Mouse (Mus musculus): ENCODE results near the gene Jade1. TPM values are rescaled to one million over a fixed set of nuclear protein-coding genes. Genes with fewer than 3 reads are reported as not detected.
A peak's percentile ranks its signal among the peaks of the same experiment; 100 is the strongest.

The Jade1 gene
- polyA plus RNA-seq, 1 experiment from 2014 or later: 13.7 TPM

- Histone ChIP-seq H3K4me2 (ENCODE audit: low read depth, severe bottlenecking) (no peak overlapping the region), H3K27ac (replicated peaks; ENCODE audit: low read depth, low read length) (no peak overlapping the region), H3K9me3 (ENCODE audit: control insufficient read depth, low read length) (no peaks in the 10 kb centered on the region), H3K27me3 (ENCODE audit: control insufficient read depth, insufficient read depth, low read length) (no peaks in the 10 kb centered on the region), H3K36me3 (ENCODE audit: control insufficient read depth, insufficient read depth, low read length) (peaks cover 2% of the 10 kb centered on the region; the same call in 1 of the 2 replicates), H3K4me1 (ENCODE audit: control insufficient read depth, insufficient read depth, low read length) (no peaks in the 10 kb centered on the region), H3K4me3 (ENCODE audit: low read depth, low read length) (no peak overlapping the region), H3K9ac (ENCODE audit: low read length) (no peak overlapping the region)
- DNase-seq (ENCODE audit: low spot score): no peak
- ATAC-seq (ENCODE audit: insufficient number of reproducible peaks, low FRiP score, low TSS enrichment, low read depth): no peak
- 91% methylated on average over 9 of the region's 9 CpGs for WGBS
These were observed 45.9 kb downstream of the Jade1 start for GRCm38 (mm10) chr3:41601226-41602020.

- ATAC-seq (ENCODE audit: insufficient number of reproducible peaks, low FRiP score, low TSS enrichment, low read depth) (no peak), DNase-seq (ENCODE audit: low spot score) (no peak)
- WGBS: 64% methylated on average over 10 of the region's 10 CpGs
- Histone ChIP-seq H3K9ac (ENCODE audit: low read length) (no peak overlapping the region), H3K4me3 (ENCODE audit: low read depth, low read length) (no peak overlapping the region), H3K36me3 (ENCODE audit: control insufficient read depth, insufficient read depth, low read length) (peaks cover 2% of the 10 kb centered on the region; the same call in 1 of the 2 replicates), H3K27me3 (ENCODE audit: control insufficient read depth, insufficient read depth, low read length) (no peaks in the 10 kb centered on the region), H3K27ac (replicated peaks; ENCODE audit: low read depth, low read length) (no peak overlapping the region), H3K4me2 (ENCODE audit: low read depth, severe bottlenecking) (no peak overlapping the region), H3K4me1 (ENCODE audit: control insufficient read depth, insufficient read depth, low read length) (no peaks in the 10 kb centered on the region), H3K9me3 (ENCODE audit: control insufficient read depth, low read length) (no peaks in the 10 kb centered on the region)
These were observed 47.4 kb downstream of the Jade1 start for GRCm38 (mm10) chr3:41602933-41603332.

GRCm38 (mm10) chr3:41603470-41604019 lies 48.0 kb downstream of the Jade1 start:
- DNase-seq (ENCODE audit: low spot score) (no peak), ATAC-seq (ENCODE audit: insufficient number of reproducible peaks, low FRiP score, low TSS enrichment, low read depth) (no peak)
- Histone ChIP-seq H3K36me3 (ENCODE audit: control insufficient read depth, insufficient read depth, low read length) (peaks cover 2% of the 10 kb centered on the region; the same call in 1 of the 2 replicates), H3K4me1 (ENCODE audit: control insufficient read depth, insufficient read depth, low read length) (no peaks in the 10 kb centered on the region), H3K27me3 (ENCODE audit: control insufficient read depth, insufficient read depth, low read length) (no peaks in the 10 kb centered on the region), H3K9me3 (ENCODE audit: control insufficient read depth, low read length) (no peaks in the 10 kb centered on the region), H3K4me3 (ENCODE audit: low read depth, low read length) (no peak overlapping the region), H3K9ac (ENCODE audit: low read length) (no peak overlapping the region), H3K4me2 (ENCODE audit: low read depth, severe bottlenecking) (no peak overlapping the region), H3K27ac (replicated peaks; ENCODE audit: low read depth, low read length) (no peak overlapping the region)
- 40% methylated on average over 5 of the region's 5 CpGs for WGBS

GRCm38 (mm10) chr3:41604629-41605321 lies 49.2 kb downstream of the Jade1 start:
- H3K4me1 ChIP-seq (ENCODE audit: control insufficient read depth, insufficient read depth, low read length): no peaks in the 10 kb centered on the region
- H3K4me2 ChIP-seq (ENCODE audit: low read depth, severe bottlenecking): no peak overlapping the region
- no peaks in the 10 kb centered on the region for H3K27me3 ChIP-seq (ENCODE audit: control insufficient read depth, insufficient read depth, low read length)
- no peak overlapping the region for H3K4me3 ChIP-seq (ENCODE audit: low read depth, low read length)
- 93% methylated on average over 12 of the region's 12 CpGs for WGBS
- ATAC-seq (ENCODE audit: insufficient number of reproducible peaks, low FRiP score, low TSS enrichment, low read depth): no peak
- H3K36me3 ChIP-seq (ENCODE audit: control insufficient read depth, insufficient read depth, low read length): peaks cover 2% of the 10 kb centered on the region; the same call in 1 of the 2 replicates
- H3K9me3 ChIP-seq (ENCODE audit: control insufficient read depth, low read length): no peaks in the 10 kb centered on the region
- peak; percentile 17 for DNase-seq (ENCODE audit: low spot score)
- H3K27ac ChIP-seq (replicated peaks; ENCODE audit: low read depth, low read length): no peak overlapping the region
- H3K9ac ChIP-seq (ENCODE audit: low read length): no peak overlapping the region

GRCm38 (mm10) chr3:41605601-41606329 lies 50.2 kb downstream of the Jade1 start:
- Histone ChIP-seq H3K4me1 (ENCODE audit: control insufficient read depth, insufficient read depth, low read length) (no peaks in the 10 kb centered on the region), H3K36me3 (ENCODE audit: control insufficient read depth, insufficient read depth, low read length) (peaks cover 2% of the 10 kb centered on the region; the same call in 1 of the 2 replicates), H3K4me3 (ENCODE audit: low read depth, low read length) (no peak overlapping the region), H3K9ac (ENCODE audit: low read length) (no peak overlapping the region), H3K4me2 (ENCODE audit: low read depth, severe bottlenecking) (no peak overlapping the region), H3K27ac (replicated peaks; ENCODE audit: low read depth, low read length) (no peak overlapping the region), H3K27me3 (ENCODE audit: control insufficient read depth, insufficient read depth, low read length) (no peaks in the 10 kb centered on the region), H3K9me3 (ENCODE audit: control insufficient read depth, low read length) (no peaks in the 10 kb centered on the region)
- 88% methylated on average over 13 of the region's 13 CpGs for WGBS
- no peak for ATAC-seq (ENCODE audit: insufficient number of reproducible peaks, low FRiP score, low TSS enrichment, low read depth)
- DNase-seq (ENCODE audit: low spot score): peak; percentile 18

- Histone ChIP-seq H3K9ac (ENCODE audit: low read length) (no peak overlapping the region), H3K4me1 (ENCODE audit: control insufficient read depth, insufficient read depth, low read length) (no peaks in the 10 kb centered on the region), H3K4me2 (ENCODE audit: low read depth, severe bottlenecking) (no peak overlapping the region), H3K4me3 (ENCODE audit: low read depth, low read length) (no peak overlapping the region), H3K9me3 (ENCODE audit: control insufficient read depth, low read length) (no peaks in the 10 kb centered on the region), H3K36me3 (ENCODE audit: control insufficient read depth, insufficient read depth, low read length) (peaks cover 2% of the 10 kb centered on the region; the same call in 1 of the 2 replicates), H3K27ac (replicated peaks; ENCODE audit: low read depth, low read length) (no peak overlapping the region), H3K27me3 (ENCODE audit: control insufficient read depth, insufficient read depth, low read length) (no peaks in the 10 kb centered on the region)
- WGBS: 91% methylated on average over 4 of the region's 4 CpGs
- DNase-seq (ENCODE audit: low spot score): no peak
- no peak for ATAC-seq (ENCODE audit: insufficient number of reproducible peaks, low FRiP score, low TSS enrichment, low read depth)
These were observed 50.8 kb downstream of the Jade1 start for GRCm38 (mm10) chr3:41606330-41606664.

- 87% methylated on average over 9 of the region's 9 CpGs for WGBS
- Histone ChIP-seq H3K36me3 (ENCODE audit: control insufficient read depth, insufficient read depth, low read length) (peaks cover 4% of the 10 kb centered on the region; the same call in 1 of the 2 replicates), H3K27me3 (ENCODE audit: control insufficient read depth, insufficient read depth, low read length) (no peaks in the 10 kb centered on the region), H3K4me2 (ENCODE audit: low read depth, severe bottlenecking) (no peak overlapping the region), H3K4me1 (ENCODE audit: control insufficient read depth, insufficient read depth, low read length) (no peaks in the 10 kb centered on the region), H3K9me3 (ENCODE audit: control insufficient read depth, low read length) (no peaks in the 10 kb centered on the region), H3K4me3 (ENCODE audit: low read depth, low read length) (no peak overlapping the region), H3K27ac (replicated peaks; ENCODE audit: low read depth, low read length) (no peak overlapping the region), H3K9ac (ENCODE audit: low read length) (no peak overlapping the region)
- ATAC-seq (ENCODE audit: insufficient number of reproducible peaks, low FRiP score, low TSS enrichment, low read depth): no peak
- no peak for DNase-seq (ENCODE audit: low spot score)
These were observed 51.5 kb downstream of the Jade1 start for GRCm38 (mm10) chr3:41607050-41607449.

GRCm38 (mm10) chr3:41607467-41607866 lies 51.9 kb downstream of the Jade1 start:
- DNase-seq (ENCODE audit: low spot score): peak; percentile 18
- Histone ChIP-seq H3K9ac (ENCODE audit: low read length) (no peak overlapping the region), H3K36me3 (ENCODE audit: control insufficient read depth, insufficient read depth, low read length) (peaks cover 4% of the 10 kb centered on the region; the same call in 1 of the 2 replicates), H3K4me1 (ENCODE audit: control insufficient read depth, insufficient read depth, low read length) (no peaks in the 10 kb centered on the region), H3K4me3 (ENCODE audit: low read depth, low read length) (no peak overlapping the region), H3K9me3 (ENCODE audit: control insufficient read depth, low read length) (no peaks in the 10 kb centered on the region), H3K27me3 (ENCODE audit: control insufficient read depth, insufficient read depth, low read length) (no peaks in the 10 kb centered on the region), H3K4me2 (ENCODE audit: low read depth, severe bottlenecking) (no peak overlapping the region), H3K27ac (replicated peaks; ENCODE audit: low read depth, low read length) (no peak overlapping the region)
- WGBS: 92% methylated on average over 8 of the region's 8 CpGs
- no peak for ATAC-seq (ENCODE audit: insufficient number of reproducible peaks, low FRiP score, low TSS enrichment, low read depth)

All from limb, embryonic 11.5 days (tissue).